Mouse (Mus musculus): ENCODE data around the gene Kctd8. TPM values are rescaled to one million over a fixed set of nuclear protein-coding genes. Genes with fewer than 3 reads are reported as not detected.

Gene Kctd8
- polyA plus RNA-seq, 1 experiment = not detected

DNA sequence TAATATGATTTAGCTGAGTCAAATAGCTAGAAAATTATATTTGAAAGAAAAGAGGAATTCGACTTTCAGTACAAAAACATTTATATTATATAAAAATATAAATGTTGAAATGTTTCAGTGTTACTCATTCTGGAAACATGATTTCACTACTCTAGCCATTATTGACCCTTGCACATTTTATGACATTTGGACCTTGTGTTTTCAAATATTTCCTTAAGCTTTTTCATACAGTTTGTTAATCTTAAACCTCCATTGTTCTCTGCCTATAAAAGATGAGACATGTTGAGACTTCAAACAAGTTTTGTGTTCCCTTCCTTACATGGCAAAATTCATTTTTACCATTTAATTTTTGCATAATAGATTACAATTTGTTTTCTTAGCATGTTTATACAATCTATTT is 118.9 kb downstream of the Kctd8 start:
- Histone ChIP-seq H3K9me3 (replicated peaks; ENCODE audit: control insufficient read depth, insufficient read depth, low read length, poor library complexity, severe bottlenecking) (no peaks in the 10 kb centered on the region), H3K4me3 (ENCODE audit: low read depth, low read length) (no peak overlapping the region), H3K27me3 (ENCODE audit: control insufficient read depth, insufficient read depth, low read length, poor library complexity, severe bottlenecking) (no peaks in the 10 kb centered on the region), H3K27ac (ENCODE audit: insufficient read depth, low read length) (no peak overlapping the region), H3K36me3 (ENCODE audit: control insufficient read depth, insufficient read depth, low read length, poor library complexity, severe bottlenecking) (no peaks in the 10 kb centered on the region), H3K4me1 (ENCODE audit: control insufficient read depth, insufficient read depth, low read length) (no peaks in the 10 kb centered on the region), H3K9ac (ENCODE audit: low read depth, poor library complexity, severe bottlenecking) (no peak overlapping the region)
- TF ChIP-seq CTCF (IDR thresholded peaks at IDR 0.05; ENCODE audit: low read depth, low read length) (no peak), POLR2A (IDR thresholded peaks at IDR 0.05; ENCODE audit: insufficient read depth, low read length) (no peak), EP300 (IDR thresholded peaks at IDR 0.05; ENCODE audit: insufficient read depth, low read depth, low read length) (no peak)

DNA sequence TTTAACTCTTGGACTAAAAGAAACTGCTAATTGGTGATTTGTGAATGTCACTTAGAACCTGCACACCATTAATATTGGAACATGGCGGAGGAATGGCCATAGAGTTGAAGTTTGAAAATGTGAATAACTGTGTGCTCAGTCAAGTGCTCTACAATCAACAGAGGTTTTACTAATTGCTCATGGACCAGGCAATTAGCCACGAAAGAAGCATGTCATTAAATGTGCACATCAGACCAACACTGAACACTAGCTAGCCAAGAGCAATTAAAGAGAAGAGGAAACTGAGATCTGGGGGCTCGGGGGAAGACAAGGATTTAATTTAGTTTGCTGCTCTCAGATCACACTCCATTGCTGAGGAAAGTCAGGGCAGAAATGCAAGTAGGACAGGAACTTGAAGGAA is 126.3 kb downstream of the Kctd8 start:
- Histone ChIP-seq H3K4me1 (ENCODE audit: control insufficient read depth, insufficient read depth, low read length) (no peaks in the 10 kb centered on the region), H3K27me3 (ENCODE audit: control insufficient read depth, insufficient read depth, low read length, poor library complexity, severe bottlenecking) (no peaks in the 10 kb centered on the region), H3K36me3 (ENCODE audit: control insufficient read depth, insufficient read depth, low read length, poor library complexity, severe bottlenecking) (no peaks in the 10 kb centered on the region), H3K9ac (ENCODE audit: low read depth, poor library complexity, severe bottlenecking) (no peak overlapping the region), H3K4me3 (ENCODE audit: low read depth, low read length) (no peak overlapping the region), H3K9me3 (replicated peaks; ENCODE audit: control insufficient read depth, insufficient read depth, low read length, poor library complexity, severe bottlenecking) (no peaks in the 10 kb centered on the region), H3K27ac (ENCODE audit: insufficient read depth, low read length) (no peak overlapping the region)
- TF ChIP-seq CTCF (IDR thresholded peaks at IDR 0.05; ENCODE audit: low read depth, low read length) (no peak), POLR2A (IDR thresholded peaks at IDR 0.05; ENCODE audit: insufficient read depth, low read length) (no peak), EP300 (IDR thresholded peaks at IDR 0.05; ENCODE audit: insufficient read depth, low read depth, low read length) (no peak)

DNA sequence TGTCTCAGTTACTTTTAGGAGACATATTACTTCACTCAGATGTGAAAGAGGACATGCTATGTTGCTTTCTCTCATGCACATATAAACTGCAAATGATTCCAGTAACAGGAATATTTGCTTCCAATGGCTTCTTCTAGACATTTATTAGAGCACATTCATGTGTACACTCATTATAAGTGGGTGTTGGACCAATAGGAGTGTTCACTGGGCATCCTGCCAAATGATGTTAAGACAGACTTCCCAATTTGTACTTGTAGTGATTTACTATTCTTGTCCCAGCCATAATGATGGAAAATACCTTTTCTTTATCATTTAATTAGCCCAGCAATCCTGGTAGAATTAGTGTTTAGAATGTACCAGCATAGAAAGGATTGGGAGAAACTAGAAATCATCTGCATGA is 132.1 kb downstream of the Kctd8 start:
- H3K27ac ChIP-seq (ENCODE audit: insufficient read depth, low read length) = no peak overlapping the region
- H3K27me3 ChIP-seq (ENCODE audit: control insufficient read depth, insufficient read depth, low read length, poor library complexity, severe bottlenecking) = no peaks in the 10 kb centered on the region
- H3K9me3 ChIP-seq (replicated peaks; ENCODE audit: control insufficient read depth, insufficient read depth, low read length, poor library complexity, severe bottlenecking) = no peaks in the 10 kb centered on the region
- no peak overlapping the region for H3K9ac ChIP-seq (ENCODE audit: low read depth, poor library complexity, severe bottlenecking)
- TF ChIP-seq CTCF (IDR thresholded peaks at IDR 0.05; ENCODE audit: low read depth, low read length) (no peak), EP300 (IDR thresholded peaks at IDR 0.05; ENCODE audit: insufficient read depth, low read depth, low read length) (no peak), POLR2A (IDR thresholded peaks at IDR 0.05; ENCODE audit: insufficient read depth, low read length) (no peak)
- no peaks in the 10 kb centered on the region for H3K4me1 ChIP-seq (ENCODE audit: control insufficient read depth, insufficient read depth, low read length)
- no peak overlapping the region for H3K4me3 ChIP-seq (ENCODE audit: low read depth, low read length)
- H3K36me3 ChIP-seq (ENCODE audit: control insufficient read depth, insufficient read depth, low read length, poor library complexity, severe bottlenecking) = no peaks in the 10 kb centered on the region

DNA sequence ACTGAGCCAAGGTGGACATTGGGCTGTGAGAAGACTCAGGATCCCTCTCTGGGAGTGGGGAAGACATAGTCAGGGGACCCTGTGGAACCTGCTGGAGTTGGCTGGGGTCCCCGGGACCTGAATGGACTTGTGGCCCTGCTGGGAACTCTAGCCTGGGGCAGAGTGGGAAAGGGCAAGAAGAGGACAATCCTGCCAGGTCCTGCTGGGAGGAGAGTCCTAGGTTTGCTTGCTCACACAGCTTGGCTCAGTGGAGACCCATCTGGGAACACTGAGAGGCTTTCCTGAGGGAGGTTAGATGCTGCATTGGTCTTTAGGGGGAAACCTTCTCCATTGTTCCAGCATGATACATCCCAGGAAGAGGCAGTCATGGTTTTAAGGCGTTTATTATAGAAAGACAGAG is 133.8 kb downstream of the Kctd8 start:
- H3K4me1 ChIP-seq (ENCODE audit: control insufficient read depth, insufficient read depth, low read length) = no peaks in the 10 kb centered on the region
- H3K9ac ChIP-seq (ENCODE audit: low read depth, poor library complexity, severe bottlenecking) = no peak overlapping the region
- no peaks in the 10 kb centered on the region for H3K9me3 ChIP-seq (replicated peaks; ENCODE audit: control insufficient read depth, insufficient read depth, low read length, poor library complexity, severe bottlenecking)
- no peak for TF ChIP-seq CTCF (IDR thresholded peaks at IDR 0.05; ENCODE audit: low read depth, low read length)
- TF ChIP-seq EP300 (IDR thresholded peaks at IDR 0.05; ENCODE audit: insufficient read depth, low read depth, low read length) = no peak
- no peak for TF ChIP-seq POLR2A (IDR thresholded peaks at IDR 0.05; ENCODE audit: insufficient read depth, low read length)
- no peak overlapping the region for H3K27ac ChIP-seq (ENCODE audit: insufficient read depth, low read length)
- no peaks in the 10 kb centered on the region for H3K27me3 ChIP-seq (ENCODE audit: control insufficient read depth, insufficient read depth, low read length, poor library complexity, severe bottlenecking)
- H3K4me3 ChIP-seq (ENCODE audit: low read depth, low read length) = no peak overlapping the region
- no peaks in the 10 kb centered on the region for H3K36me3 ChIP-seq (ENCODE audit: control insufficient read depth, insufficient read depth, low read length, poor library complexity, severe bottlenecking)

DNA sequence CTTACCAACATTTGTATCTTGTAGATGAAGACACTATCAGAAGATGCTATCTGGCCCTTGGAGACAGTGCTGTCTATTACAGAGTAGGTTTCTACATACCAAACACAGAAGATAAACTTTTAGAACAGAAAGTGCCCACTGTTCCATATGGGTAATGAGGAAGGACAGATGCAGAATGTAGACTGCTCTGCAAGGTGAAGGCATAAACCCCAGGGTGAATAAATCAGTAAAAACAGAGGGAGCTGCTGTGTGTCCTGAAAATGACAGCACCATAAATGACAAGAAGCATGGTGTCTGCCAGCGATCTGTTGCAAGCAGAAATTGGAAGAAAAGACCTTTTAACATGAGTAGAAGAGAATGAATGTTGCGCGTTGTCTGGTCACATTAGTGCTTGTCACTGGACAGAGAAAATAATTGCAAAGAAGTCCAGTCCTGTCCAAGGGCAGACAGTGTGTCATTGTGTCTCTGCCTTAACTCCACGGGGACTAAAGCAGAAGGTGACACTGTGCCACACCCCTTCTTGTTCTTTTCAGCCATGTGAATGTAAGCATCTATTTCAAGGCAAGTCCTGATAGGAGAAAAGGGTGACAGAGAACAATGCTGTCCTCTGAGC is 181.5 kb downstream of the Kctd8 start:
- H3K27ac ChIP-seq (ENCODE audit: insufficient read depth, low read length) = no peak overlapping the region
- no peak overlapping the region for H3K4me3 ChIP-seq (ENCODE audit: low read depth, low read length)
- H3K9ac ChIP-seq (ENCODE audit: low read depth, poor library complexity, severe bottlenecking) = no peak overlapping the region
- H3K9me3 ChIP-seq (replicated peaks; ENCODE audit: control insufficient read depth, insufficient read depth, low read length, poor library complexity, severe bottlenecking) = no peaks in the 10 kb centered on the region
- no peaks in the 10 kb centered on the region for H3K4me1 ChIP-seq (ENCODE audit: control insufficient read depth, insufficient read depth, low read length)
- TF ChIP-seq POLR2A (IDR thresholded peaks at IDR 0.05; ENCODE audit: insufficient read depth, low read length) = no peak
- TF ChIP-seq CTCF (IDR thresholded peaks at IDR 0.05; ENCODE audit: low read depth, low read length) = no peak
- TF ChIP-seq EP300 (IDR thresholded peaks at IDR 0.05; ENCODE audit: insufficient read depth, low read depth, low read length) = no peak
- H3K27me3 ChIP-seq (ENCODE audit: control insufficient read depth, insufficient read depth, low read length, poor library complexity, severe bottlenecking) = no peaks in the 10 kb centered on the region
- H3K36me3 ChIP-seq (ENCODE audit: control insufficient read depth, insufficient read depth, low read length, poor library complexity, severe bottlenecking) = no peaks in the 10 kb centered on the region

DNA sequence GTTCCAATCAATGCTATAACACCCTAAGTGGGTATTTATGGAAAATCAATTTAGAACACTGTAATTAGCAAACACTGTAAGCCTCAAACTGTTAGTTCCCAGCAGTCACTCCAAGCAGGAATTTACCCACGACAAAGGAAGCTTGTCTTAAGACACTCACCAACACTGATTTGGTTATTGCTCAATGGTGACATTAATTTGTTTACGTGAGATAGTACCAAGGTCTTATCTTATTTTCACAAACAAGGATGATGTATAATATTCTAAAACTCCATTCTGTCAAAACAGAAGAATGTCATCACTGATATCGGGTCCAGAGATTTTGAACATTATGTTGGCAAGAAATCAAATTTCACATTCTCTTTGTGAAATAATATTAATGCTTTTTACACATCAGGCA is 185.0 kb downstream of the Kctd8 start:
- no peaks in the 10 kb centered on the region for H3K4me1 ChIP-seq (ENCODE audit: control insufficient read depth, insufficient read depth, low read length)
- no peak overlapping the region for H3K27ac ChIP-seq (ENCODE audit: insufficient read depth, low read length)
- H3K4me3 ChIP-seq (ENCODE audit: low read depth, low read length) = no peak overlapping the region
- H3K27me3 ChIP-seq (ENCODE audit: control insufficient read depth, insufficient read depth, low read length, poor library complexity, severe bottlenecking) = no peaks in the 10 kb centered on the region
- no peaks in the 10 kb centered on the region for H3K9me3 ChIP-seq (replicated peaks; ENCODE audit: control insufficient read depth, insufficient read depth, low read length, poor library complexity, severe bottlenecking)
- no peaks in the 10 kb centered on the region for H3K36me3 ChIP-seq (ENCODE audit: control insufficient read depth, insufficient read depth, low read length, poor library complexity, severe bottlenecking)
- no peak overlapping the region for H3K9ac ChIP-seq (ENCODE audit: low read depth, poor library complexity, severe bottlenecking)
- TF ChIP-seq EP300 (IDR thresholded peaks at IDR 0.05; ENCODE audit: insufficient read depth, low read depth, low read length) = no peak
- no peak for TF ChIP-seq POLR2A (IDR thresholded peaks at IDR 0.05; ENCODE audit: insufficient read depth, low read length)
- no peak for TF ChIP-seq CTCF (IDR thresholded peaks at IDR 0.05; ENCODE audit: low read depth, low read length)
